Mouse (Mus musculus): ENCODE results near the gene Xkr8.

DNA sequence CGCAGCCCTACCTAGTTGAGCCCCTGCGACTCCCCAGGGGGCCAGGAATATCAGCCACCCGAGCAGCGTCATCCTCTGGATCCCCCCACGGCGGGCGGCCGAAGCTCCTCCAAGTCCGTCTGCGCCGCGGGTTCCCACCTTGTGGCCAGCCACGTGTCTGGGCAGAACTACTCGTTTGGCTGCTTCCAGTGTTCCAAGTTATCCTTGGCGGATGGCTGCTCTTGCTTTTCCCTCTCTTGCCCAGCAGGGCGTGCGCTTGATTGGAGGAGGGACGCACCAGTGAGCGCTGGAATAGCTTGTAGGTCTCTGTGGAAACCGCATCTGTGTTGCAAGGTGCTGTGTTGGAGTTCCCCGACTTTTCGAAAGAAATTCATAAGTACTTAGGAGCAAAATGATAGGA is 24.6 kb upstream of the Xkr8 start, which contains the start of gene Smpdl3b:
- TF ChIP-seq CTCF (IDR thresholded peaks at IDR 0.05; ENCODE audit: borderline replicate concordance, insufficient read depth, low read depth, low read length) = peak; percentile 44; the same call in 1 of the 2 replicates
- no peak for TF ChIP-seq POLR2A (IDR thresholded peaks at IDR 0.05; ENCODE audit: borderline replicate concordance, insufficient read depth, low read length)
